Mouse (Mus musculus): ENCODE results near the gene Dnttip2. TPM values are rescaled to one million over a fixed set of nuclear protein-coding genes. Genes with fewer than 3 reads are reported as not detected.
"Not testable (repeated sequence)": the region's sequence is repeated elsewhere in the genome, so short reads cannot be mapped to it uniquely, and the experiment has no call there.

The Dnttip2 gene
- polyA plus RNA-seq, 1 experiment from 2014 or later: 47.9 TPM

DNA sequence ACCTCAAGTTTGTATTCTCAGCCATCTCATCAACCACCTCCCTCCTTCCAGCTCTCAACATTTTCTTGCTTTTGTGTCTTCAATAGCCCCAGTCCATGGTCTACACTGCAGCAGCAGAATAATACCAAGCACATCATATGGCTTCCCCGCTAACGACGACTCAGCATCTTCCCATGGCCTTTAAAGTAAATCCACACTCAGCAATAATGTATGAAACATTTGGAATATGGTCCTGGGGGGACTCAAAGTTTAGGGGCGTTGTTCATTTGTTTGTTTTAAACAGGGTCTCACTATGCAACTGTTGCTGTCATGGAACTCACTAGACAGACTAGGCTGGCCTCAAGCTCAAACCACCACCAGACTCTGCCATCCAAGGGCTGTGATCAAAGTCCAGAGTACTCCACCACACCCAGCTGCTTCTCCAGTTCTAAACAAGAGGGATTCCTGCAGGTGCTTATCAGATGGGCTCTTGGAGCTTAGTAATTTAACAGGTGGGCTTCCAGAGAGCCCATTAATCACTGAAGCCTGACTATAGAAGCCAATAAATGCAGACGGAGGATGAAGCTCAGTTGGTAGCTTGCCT is 14.5 kb downstream of the Dnttip2 start:
- Histone ChIP-seq H3K9ac (no peak overlapping the region), H3K4me1 (replicated peaks; ENCODE audit: control insufficient read depth, insufficient read depth, low read length) (peaks cover 21% of the 10 kb centered on the region), H3K9me3 (ENCODE audit: control insufficient read depth, low read length) (no peaks in the 10 kb centered on the region), H3K4me3 (replicated peaks; ENCODE audit: low read length) (no peak overlapping the region), H3K27ac (no peak overlapping the region), H3K27me3 (ENCODE audit: control insufficient read depth, insufficient read depth, low read length) (no peaks in the 10 kb centered on the region), H3K36me3 (replicated peaks; ENCODE audit: control insufficient read depth, insufficient read depth) (peaks cover 23% of the 10 kb centered on the region), H3K4me2 (replicated peaks) (no peak overlapping the region)
- DNase-seq (ENCODE audit: low spot score) (no peak), ATAC-seq (ENCODE audit: low FRiP score) (no peak)
- WGBS: 86% methylated on average over 5 of the region's 5 CpGs

- DNase-seq (ENCODE audit: low spot score); H3K9ac ChIP-seq; H3K27ac ChIP-seq; H3K9me3 ChIP-seq (ENCODE audit: control insufficient read depth, low read length); H3K4me2 ChIP-seq (replicated peaks); H3K4me3 ChIP-seq (replicated peaks; ENCODE audit: low read length); H3K27me3 ChIP-seq (ENCODE audit: control insufficient read depth, insufficient read depth, low read length); ATAC-seq (ENCODE audit: low FRiP score): not testable (repeated sequence)
- Histone ChIP-seq H3K4me1 (replicated peaks; ENCODE audit: control insufficient read depth, insufficient read depth, low read length) (peaks cover 24% of the 10 kb centered on the region), H3K36me3 (replicated peaks; ENCODE audit: control insufficient read depth, insufficient read depth) (peaks cover 16% of the 10 kb centered on the region)
- WGBS: 81% methylated on average over 3 of the region's 4 CpGs
Observed at GRCm38 (mm10) chr3:122289344-122289743, 15.2 kb downstream of the Dnttip2 start.

DNA sequence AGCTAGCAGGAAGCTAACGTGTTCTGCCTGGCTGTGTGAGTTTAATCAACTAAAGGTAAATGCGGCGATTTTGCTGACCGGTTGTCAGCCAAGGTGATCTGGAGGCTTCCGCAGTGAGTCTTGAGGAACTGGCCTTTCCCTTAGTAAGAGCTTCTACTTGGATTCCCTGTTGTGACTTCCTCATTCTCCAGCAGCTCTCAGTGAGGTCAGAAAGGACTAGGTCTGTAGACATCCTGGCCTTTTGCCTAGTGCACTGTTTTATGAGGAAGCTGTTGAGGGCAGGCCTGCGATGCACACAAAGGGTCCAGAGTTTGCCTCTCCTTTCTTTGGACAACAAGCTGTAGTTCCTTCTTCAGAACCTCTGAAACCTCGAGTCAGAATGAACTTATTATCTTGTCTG is 16.5 kb downstream of the Dnttip2 start:
- H3K4me2 ChIP-seq (replicated peaks): peak overlapping the region; percentile 74; the same call in 1 of the 2 replicates
- 74% methylated on average over 7 of the region's 7 CpGs for WGBS
- ATAC-seq (ENCODE audit: low FRiP score): no peak

GRCm38 (mm10) chr3:122291828-122292227 is 17.6 kb downstream of the Dnttip2 start:
- no peaks in the 10 kb centered on the region for H3K36me3 ChIP-seq (replicated peaks; ENCODE audit: control insufficient read depth, insufficient read depth)
- H3K9me3 ChIP-seq (ENCODE audit: control insufficient read depth, low read length): no peaks in the 10 kb centered on the region
- ATAC-seq (ENCODE audit: low FRiP score) (no peak), DNase-seq (ENCODE audit: low spot score) (no peak)
- H3K4me2 ChIP-seq (replicated peaks): peak overlapping the region; percentile 74
- H3K4me3 ChIP-seq (replicated peaks; ENCODE audit: low read length): peak overlapping the region; percentile 87
- peaks cover 39% of the 10 kb centered on the region for H3K4me1 ChIP-seq (replicated peaks; ENCODE audit: control insufficient read depth, insufficient read depth, low read length)
- no peaks in the 10 kb centered on the region for H3K27me3 ChIP-seq (ENCODE audit: control insufficient read depth, insufficient read depth, low read length)
- 47% methylated on average over 12 of the region's 12 CpGs for WGBS
- H3K27ac ChIP-seq: peak overlapping the region; percentile 100; the same call in 1 of the 2 replicates
- H3K9ac ChIP-seq: peak overlapping the region; percentile 91

More for the DNA sequence above, 16.5 kb downstream of the Dnttip2 start:
- no peak overlapping the region for H3K9ac ChIP-seq
- peaks cover 38% of the 10 kb centered on the region for H3K4me1 ChIP-seq (replicated peaks; ENCODE audit: control insufficient read depth, insufficient read depth, low read length)
- no peak overlapping the region for H3K4me3 ChIP-seq (replicated peaks; ENCODE audit: low read length)
- peaks cover 5% of the 10 kb centered on the region for H3K36me3 ChIP-seq (replicated peaks; ENCODE audit: control insufficient read depth, insufficient read depth)
- no peaks in the 10 kb centered on the region for H3K9me3 ChIP-seq (ENCODE audit: control insufficient read depth, low read length)
- H3K27me3 ChIP-seq (ENCODE audit: control insufficient read depth, insufficient read depth, low read length): no peaks in the 10 kb centered on the region
- no peak for DNase-seq (ENCODE audit: low spot score)
- H3K27ac ChIP-seq: peak overlapping the region; percentile 39; the same call in 1 of the 2 replicates

DNA sequence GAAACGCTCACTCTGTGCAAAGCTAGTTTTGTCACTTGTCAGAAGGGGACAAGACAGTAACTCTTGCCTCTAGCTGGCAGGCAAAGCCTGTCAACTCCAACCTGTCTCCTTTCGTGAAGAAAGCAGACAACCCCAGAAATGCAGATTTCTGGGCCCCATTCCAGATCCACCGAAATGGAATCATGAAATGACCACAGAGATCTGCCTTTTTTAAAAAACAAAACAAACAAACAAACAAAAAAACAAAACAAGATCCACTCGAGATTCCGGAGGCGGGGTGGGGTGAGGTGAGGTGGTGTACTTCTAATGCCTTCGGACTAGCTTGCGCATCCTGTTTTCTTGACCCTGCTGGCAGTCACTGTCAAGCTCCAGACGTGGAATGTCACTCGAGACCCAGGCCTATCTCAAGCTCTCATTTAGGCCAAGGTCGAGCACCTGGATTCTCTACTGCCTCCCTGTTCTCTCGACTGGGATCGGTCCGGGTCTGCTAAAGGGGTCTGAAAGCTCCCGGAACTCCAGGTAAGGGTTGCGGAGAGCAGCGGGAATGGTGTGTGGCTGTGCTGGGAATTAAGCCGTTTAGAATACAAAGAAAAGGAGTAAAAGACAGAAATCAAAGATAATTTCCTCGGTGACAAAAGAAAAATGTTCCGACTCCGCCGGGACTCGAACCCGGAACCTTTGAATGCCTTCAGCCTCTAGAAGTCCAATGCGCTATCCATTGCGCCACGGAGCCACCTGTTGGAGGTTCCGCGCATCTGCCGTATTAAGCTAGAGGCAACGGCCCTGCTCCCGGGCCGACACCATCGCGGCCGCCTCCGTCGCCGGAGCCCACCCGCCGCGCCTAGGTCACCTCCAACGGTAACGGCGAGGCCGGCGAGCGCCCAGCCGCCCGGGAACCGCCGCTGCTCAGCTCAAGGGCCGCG is 18.4 kb downstream of the Dnttip2 start:
- WGBS: 7% methylated on average over 54 of the region's 54 CpGs

GRCm38 (mm10) chr3:122293223-122293953 is 19.2 kb downstream of the Dnttip2 start:
- Histone ChIP-seq H3K4me2 (replicated peaks) (peak overlapping the region; percentile 74), H3K27ac (peak overlapping the region; percentile 100), H3K27me3 (ENCODE audit: control insufficient read depth, insufficient read depth, low read length) (no peaks in the 10 kb centered on the region), H3K4me3 (replicated peaks; ENCODE audit: low read length) (peak overlapping the region; percentile 87), H3K36me3 (replicated peaks; ENCODE audit: control insufficient read depth, insufficient read depth) (no peaks in the 10 kb centered on the region), H3K4me1 (replicated peaks; ENCODE audit: control insufficient read depth, insufficient read depth, low read length) (peaks cover 39% of the 10 kb centered on the region), H3K9ac (peak overlapping the region; percentile 91), H3K9me3 (ENCODE audit: control insufficient read depth, low read length) (no peaks in the 10 kb centered on the region)
- WGBS: under 1% methylated on average over 88 of the region's 105 CpGs
- DNase-seq (ENCODE audit: low spot score) (peak; percentile 55), ATAC-seq (ENCODE audit: low FRiP score) (peak; percentile 60)

More for the DNA sequence above, 18.4 kb downstream of the Dnttip2 start:
- ATAC-seq (ENCODE audit: low FRiP score): peak; percentile 61
- Histone ChIP-seq H3K4me2 (replicated peaks) (peak overlapping the region; percentile 74), H3K4me1 (replicated peaks; ENCODE audit: control insufficient read depth, insufficient read depth, low read length) (peaks cover 39% of the 10 kb centered on the region), H3K27ac (peak overlapping the region; percentile 100), H3K4me3 (replicated peaks; ENCODE audit: low read length) (peak overlapping the region; percentile 87), H3K27me3 (ENCODE audit: control insufficient read depth, insufficient read depth, low read length) (no peaks in the 10 kb centered on the region), H3K9ac (peak overlapping the region; percentile 91), H3K36me3 (replicated peaks; ENCODE audit: control insufficient read depth, insufficient read depth) (no peaks in the 10 kb centered on the region), H3K9me3 (ENCODE audit: control insufficient read depth, low read length) (no peaks in the 10 kb centered on the region)
- DNase-seq (ENCODE audit: low spot score): peak; percentile 94

- Histone ChIP-seq H3K4me3 (replicated peaks; ENCODE audit: low read length) (peak within 1 kb of the TSS; percentile 87), H3K27ac (peak within 1 kb of the TSS; percentile 100), H3K9ac (peak within 1 kb of the TSS; percentile 91), H3K4me1 (replicated peaks; ENCODE audit: control insufficient read depth, insufficient read depth, low read length) (peaks cover 39% of the 10 kb centered on the region), H3K4me2 (replicated peaks) (peak within 1 kb of the TSS; percentile 74), H3K9me3 (ENCODE audit: control insufficient read depth, low read length) (no peaks in the 10 kb centered on the region), H3K36me3 (replicated peaks; ENCODE audit: control insufficient read depth, insufficient read depth) (no peaks in the 10 kb centered on the region), H3K27me3 (ENCODE audit: control insufficient read depth, insufficient read depth, low read length) (no peaks in the 10 kb centered on the region)
- ATAC-seq (ENCODE audit: low FRiP score): peak; percentile 91
- peak; percentile 96 for DNase-seq (ENCODE audit: low spot score)
- 2% methylated on average over 37 of the region's 37 CpGs for WGBS
Observed at GRCm38 (mm10) chr3:122293954-122294850, 20.0 kb downstream of the Dnttip2 start, which contains the start of gene Bcar3. Gene Bcar3, plus strand, starts transcription at chr3:122294136.

- Histone ChIP-seq H3K4me1 (replicated peaks; ENCODE audit: control insufficient read depth, insufficient read depth, low read length) (peaks cover 37% of the 10 kb centered on the region), H3K36me3 (replicated peaks; ENCODE audit: control insufficient read depth, insufficient read depth) (no peaks in the 10 kb centered on the region), H3K9ac (no peak overlapping the region), H3K27me3 (ENCODE audit: control insufficient read depth, insufficient read depth, low read length) (no peaks in the 10 kb centered on the region), H3K9me3 (ENCODE audit: control insufficient read depth, low read length) (no peaks in the 10 kb centered on the region), H3K4me3 (replicated peaks; ENCODE audit: low read length) (no peak overlapping the region), H3K4me2 (replicated peaks) (no peak overlapping the region), H3K27ac (peak overlapping the region; percentile 100)
- no peak for ATAC-seq (ENCODE audit: low FRiP score)
- peak; percentile 61 for DNase-seq (ENCODE audit: low spot score)
- WGBS: 11% methylated on average over 5 of the region's 5 CpGs
Observed at GRCm38 (mm10) chr3:122295511-122295910, 21.3 kb downstream of the Dnttip2 start.

All from hindbrain, embryonic 14.5 days (tissue).